Mouse (Mus musculus): ENCODE results near the gene Ints11. TPM values are rescaled to one million over a fixed set of nuclear protein-coding genes. Genes with fewer than 3 reads are reported as not detected.

Gene Ints11
- polyA plus RNA-seq, 1 experiment from 2014 or later, result 94.1 TPM

- Histone ChIP-seq H3K27ac (no peak overlapping the region), H3K9ac (no peak overlapping the region), H3K9me3 (no peaks in the 10 kb centered on the region), H3K27me3 (no peaks in the 10 kb centered on the region), H3K4me2 (no peak overlapping the region), H3K36me3 (replicated peaks) (peaks cover 45% of the 10 kb centered on the region), H3K4me1 (peaks cover 40% of the 10 kb centered on the region), H3K4me3 (replicated peaks) (no peak overlapping the region)
- no peak for ATAC-seq (ENCODE audit: low FRiP score)
- WGBS, result 98% methylated on average over 4 of the region's 4 CpGs
These were observed 26.5 kb downstream of the Ints11 start for GRCm38 (mm10) chr4:155895826-155896225.

GRCm38 (mm10) chr4:155896461-155896860 is 27.1 kb downstream of the Ints11 start:
- Histone ChIP-seq H3K27ac (no peak overlapping the region), H3K4me3 (replicated peaks) (no peak overlapping the region), H3K9me3 (no peaks in the 10 kb centered on the region), H3K36me3 (replicated peaks) (peaks cover 52% of the 10 kb centered on the region), H3K9ac (no peak overlapping the region), H3K4me1 (peaks cover 35% of the 10 kb centered on the region), H3K4me2 (no peak overlapping the region), H3K27me3 (no peaks in the 10 kb centered on the region)
- no peak for ATAC-seq (ENCODE audit: low FRiP score)
- 98% methylated on average over 12 of the region's 12 CpGs for WGBS

- 95% methylated on average over 2 of the region's 2 CpGs for WGBS
- no peak overlapping the region for H3K27ac ChIP-seq
- H3K4me3 ChIP-seq (replicated peaks), result no peak overlapping the region
- no peak overlapping the region for H3K9ac ChIP-seq
- no peaks in the 10 kb centered on the region for H3K27me3 ChIP-seq
- H3K4me2 ChIP-seq, result no peak overlapping the region
- no peak for ATAC-seq (ENCODE audit: low FRiP score)
- H3K9me3 ChIP-seq, result no peaks in the 10 kb centered on the region
- H3K4me1 ChIP-seq, result peaks cover 27% of the 10 kb centered on the region
- peaks cover 70% of the 10 kb centered on the region for H3K36me3 ChIP-seq (replicated peaks)
These were observed 29.0 kb downstream of the Ints11 start for GRCm38 (mm10) chr4:155898318-155898717.

GRCm38 (mm10) chr4:155899355-155899754 is 30.0 kb downstream of the Ints11 start:
- H3K36me3 ChIP-seq (replicated peaks), result peaks cover 81% of the 10 kb centered on the region
- H3K9me3 ChIP-seq, result no peaks in the 10 kb centered on the region
- H3K27ac ChIP-seq, result no peak overlapping the region
- 96% methylated on average over 7 of the region's 7 CpGs for WGBS
- H3K27me3 ChIP-seq, result no peaks in the 10 kb centered on the region
- no peak for ATAC-seq (ENCODE audit: low FRiP score)
- H3K4me1 ChIP-seq, result peaks cover 17% of the 10 kb centered on the region
- no peak overlapping the region for H3K4me2 ChIP-seq
- no peak overlapping the region for H3K9ac ChIP-seq
- no peak overlapping the region for H3K4me3 ChIP-seq (replicated peaks)

GRCm38 (mm10) chr4:155901205-155901604 is 31.9 kb downstream of the Ints11 start:
- no peak overlapping the region for H3K27ac ChIP-seq
- H3K36me3 ChIP-seq (replicated peaks), result peaks cover 93% of the 10 kb centered on the region
- H3K4me2 ChIP-seq, result no peak overlapping the region
- no peaks in the 10 kb centered on the region for H3K27me3 ChIP-seq
- no peaks in the 10 kb centered on the region for H3K9me3 ChIP-seq
- 86% methylated on average over 3 of the region's 3 CpGs for WGBS
- H3K9ac ChIP-seq, result no peak overlapping the region
- H3K4me1 ChIP-seq, result no peaks in the 10 kb centered on the region
- ATAC-seq (ENCODE audit: low FRiP score), result no peak
- no peak overlapping the region for H3K4me3 ChIP-seq (replicated peaks)

- no peak overlapping the region for H3K27ac ChIP-seq
- no peak for ATAC-seq (ENCODE audit: low FRiP score)
- 96% methylated on average over 13 of the region's 13 CpGs for WGBS
- H3K36me3 ChIP-seq (replicated peaks), result peaks cover 91% of the 10 kb centered on the region
- H3K27me3 ChIP-seq, result no peaks in the 10 kb centered on the region
- no peaks in the 10 kb centered on the region for H3K4me1 ChIP-seq
- no peak overlapping the region for H3K9ac ChIP-seq
- no peak overlapping the region for H3K4me3 ChIP-seq (replicated peaks)
- no peak overlapping the region for H3K4me2 ChIP-seq
- H3K9me3 ChIP-seq, result no peaks in the 10 kb centered on the region
These were observed 33.9 kb downstream of the Ints11 start for GRCm38 (mm10) chr4:155903246-155903645.

- no peaks in the 10 kb centered on the region for H3K9me3 ChIP-seq
- H3K4me1 ChIP-seq, result no peaks in the 10 kb centered on the region
- H3K4me3 ChIP-seq (replicated peaks), result no peak overlapping the region
- peaks cover 79% of the 10 kb centered on the region for H3K36me3 ChIP-seq (replicated peaks)
- H3K9ac ChIP-seq, result no peak overlapping the region
- WGBS, result 97% methylated on average over 12 of the region's 13 CpGs
- no peaks in the 10 kb centered on the region for H3K27me3 ChIP-seq
- no peak overlapping the region for H3K27ac ChIP-seq
- H3K4me2 ChIP-seq, result no peak overlapping the region
- ATAC-seq (ENCODE audit: low FRiP score), result no peak
These were observed 35.2 kb downstream of the Ints11 start for GRCm38 (mm10) chr4:155904318-155905102.

GRCm38 (mm10) chr4:155905634-155906033 is 36.3 kb downstream of the Ints11 start:
- H3K27me3 ChIP-seq, result no peaks in the 10 kb centered on the region
- H3K4me2 ChIP-seq, result no peak overlapping the region
- peaks cover 67% of the 10 kb centered on the region for H3K36me3 ChIP-seq (replicated peaks)
- H3K9ac ChIP-seq, result no peak overlapping the region
- 83% methylated on average over 13 of the region's 13 CpGs for WGBS
- no peaks in the 10 kb centered on the region for H3K4me1 ChIP-seq
- no peaks in the 10 kb centered on the region for H3K9me3 ChIP-seq
- no peak for ATAC-seq (ENCODE audit: low FRiP score)
- H3K4me3 ChIP-seq (replicated peaks), result no peak overlapping the region
- no peak overlapping the region for H3K27ac ChIP-seq

GRCm38 (mm10) chr4:155906125-155906524 is 36.8 kb downstream of the Ints11 start:
- 90% methylated on average over 9 of the region's 9 CpGs for WGBS
- Histone ChIP-seq H3K4me2 (no peak overlapping the region), H3K27ac (no peak overlapping the region), H3K9ac (no peak overlapping the region), H3K36me3 (replicated peaks) (peaks cover 62% of the 10 kb centered on the region), H3K9me3 (no peaks in the 10 kb centered on the region), H3K4me1 (no peaks in the 10 kb centered on the region), H3K27me3 (no peaks in the 10 kb centered on the region), H3K4me3 (replicated peaks) (no peak overlapping the region)
- no peak for ATAC-seq (ENCODE audit: low FRiP score)

GRCm38 (mm10) chr4:155907003-155907402 is 37.7 kb downstream of the Ints11 start:
- Histone ChIP-seq H3K36me3 (replicated peaks) (peaks cover 54% of the 10 kb centered on the region), H3K4me3 (replicated peaks) (no peak overlapping the region), H3K4me2 (no peak overlapping the region), H3K9ac (no peak overlapping the region), H3K9me3 (no peaks in the 10 kb centered on the region), H3K27ac (no peak overlapping the region), H3K27me3 (no peaks in the 10 kb centered on the region), H3K4me1 (no peaks in the 10 kb centered on the region)
- ATAC-seq (ENCODE audit: low FRiP score), result no peak
- 90% methylated on average over 11 of the region's 11 CpGs for WGBS

- H3K36me3 ChIP-seq (replicated peaks), result peaks cover 41% of the 10 kb centered on the region
- H3K4me2 ChIP-seq, result no peak overlapping the region
- no peak overlapping the region for H3K27ac ChIP-seq
- no peak overlapping the region for H3K4me3 ChIP-seq (replicated peaks)
- no peaks in the 10 kb centered on the region for H3K4me1 ChIP-seq
- H3K9ac ChIP-seq, result no peak overlapping the region
- ATAC-seq (ENCODE audit: low FRiP score), result no peak
- 76% methylated on average over 7 of the region's 7 CpGs for WGBS
- no peaks in the 10 kb centered on the region for H3K9me3 ChIP-seq
- H3K27me3 ChIP-seq, result no peaks in the 10 kb centered on the region
These were observed 38.9 kb downstream of the Ints11 start for GRCm38 (mm10) chr4:155908281-155908680.

GRCm38 (mm10) chr4:155908751-155909150 is 39.4 kb downstream of the Ints11 start:
- H3K27me3 ChIP-seq, result no peaks in the 10 kb centered on the region
- no peak overlapping the region for H3K4me3 ChIP-seq (replicated peaks)
- no peak overlapping the region for H3K27ac ChIP-seq
- H3K9ac ChIP-seq, result no peak overlapping the region
- H3K4me1 ChIP-seq, result no peaks in the 10 kb centered on the region
- WGBS, result 94% methylated on average over 4 of the region's 4 CpGs
- H3K36me3 ChIP-seq (replicated peaks), result peaks cover 36% of the 10 kb centered on the region
- ATAC-seq (ENCODE audit: low FRiP score), result no peak
- H3K9me3 ChIP-seq, result no peaks in the 10 kb centered on the region
- no peak overlapping the region for H3K4me2 ChIP-seq

GRCm38 (mm10) chr4:155932031-155932430 is 62.7 kb downstream of the Ints11 start:
- no peak overlapping the region for H3K9ac ChIP-seq
- WGBS, result 62% methylated on average over 1 of the region's 1 CpGs
- H3K27me3 ChIP-seq, result peaks cover 10% of the 10 kb centered on the region; the same call in 1 of the 2 replicates
- no peak overlapping the region for H3K4me3 ChIP-seq (replicated peaks)
- no peaks in the 10 kb centered on the region for H3K36me3 ChIP-seq (replicated peaks)
- no peak for ATAC-seq (ENCODE audit: low FRiP score)
- 0 out of 2 replicates have a peak, but pooled peaks cover 2% of the 10 kb centered on the region for H3K9me3 ChIP-seq
- H3K27ac ChIP-seq, result no peak overlapping the region
- H3K4me1 ChIP-seq, result no peaks in the 10 kb centered on the region
- H3K4me2 ChIP-seq, result no peak overlapping the region
